Mouse (Mus musculus): ENCODE results near the gene Nr1d1. TPM values are rescaled to one million over a fixed set of nuclear protein-coding genes. Genes with fewer than 3 reads are reported as not detected.
A peak's percentile ranks its signal among the peaks of the same experiment; 100 is the strongest.

Gene Nr1d1
- total RNA-seq, 2 experiments from 2014 or later = 56.3 to 152 TPM

DNA sequence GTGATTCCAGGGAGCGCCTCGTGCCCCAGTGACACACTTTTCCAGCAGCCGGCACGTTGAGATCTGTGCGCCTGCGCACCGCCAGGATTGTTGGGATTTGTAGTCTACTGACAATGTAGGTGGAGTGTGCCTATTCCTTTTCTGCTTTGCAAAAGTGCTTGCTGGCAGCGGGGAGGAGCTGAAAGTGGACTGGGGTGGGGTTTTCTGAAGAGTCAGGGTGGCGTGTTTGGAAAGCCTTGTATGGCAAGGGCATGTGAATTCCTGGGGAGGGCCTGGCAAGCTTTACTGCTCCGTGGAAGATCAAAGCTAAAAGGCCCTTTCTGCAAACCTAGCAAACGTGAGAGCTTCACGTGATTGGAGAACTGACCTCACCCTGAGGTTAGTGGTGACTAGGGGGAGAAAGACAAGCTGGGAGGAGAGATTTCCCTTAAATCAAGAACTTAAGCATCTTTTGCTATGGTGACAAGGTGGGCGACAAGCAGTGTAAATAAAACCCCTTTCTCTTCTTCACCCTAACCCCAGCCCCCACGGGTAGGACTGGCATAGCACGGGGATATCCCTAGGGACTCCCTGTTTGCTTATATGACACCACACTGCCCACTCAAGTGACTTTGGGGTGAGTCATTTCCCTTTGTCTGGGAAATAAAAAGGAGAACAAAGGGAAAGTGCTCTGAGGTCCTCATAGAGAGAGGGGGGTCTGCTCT lies 367 bp upstream of the Nr1d1 start:
- intact Hi-C loops (cut with DNase I) = loop anchor here (1.0 kb wide), 1 partner anchor 8 kb away; no protein-coding TSS in a partner anchor
- TF ChIP-seq CTCF (IDR thresholded peaks at IDR 0.05) = no peak
- Histone ChIP-seq H3K27ac (peak overlapping the region; percentile 100), H3K4me3 (peak overlapping the region; percentile 87)
- peak; percentile 100 for DNase-seq

GRCm38 (mm10) chr11:98773635-98774295 lies 1.4 kb downstream of the Nr1d1 start:
- peak overlapping the region; percentile 87 for H3K4me3 ChIP-seq
- intact Hi-C loops (cut with DNase I) = loop anchor here (1.0 to 5.0 kb wide), 3 partner anchors 13 to 396 kb away; no protein-coding TSS in a partner anchor
- peak overlapping the region; percentile 100 for H3K27ac ChIP-seq
- peak; percentile 100 for DNase-seq
- TF ChIP-seq CTCF (IDR thresholded peaks at IDR 0.05) = peak; percentile 22; the same call in 1 of the 2 replicates

DNA sequence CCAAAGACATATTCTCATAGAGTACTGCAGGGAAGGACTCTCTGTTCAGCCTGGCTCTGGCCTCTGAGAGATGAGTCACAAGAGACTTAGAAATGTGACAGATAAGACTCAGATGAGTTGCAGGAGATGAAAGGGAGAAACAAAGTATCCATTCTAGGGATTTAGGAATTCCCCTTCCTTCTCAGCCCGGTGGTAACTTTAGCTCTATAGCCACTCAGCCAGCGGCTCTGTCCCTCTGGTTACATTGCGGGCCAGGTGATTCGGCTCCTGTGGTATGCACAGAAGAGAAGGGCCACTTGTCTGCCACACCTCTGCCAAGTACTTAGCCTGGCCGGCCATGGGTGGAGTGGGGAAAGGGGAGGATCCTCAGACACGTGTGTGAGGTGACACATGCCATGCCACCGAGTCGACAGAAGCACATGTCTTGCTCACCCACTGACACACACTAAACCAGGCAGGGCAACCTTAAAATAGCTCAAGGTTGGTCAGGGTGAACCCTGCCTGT lies 2.4 kb downstream of the Nr1d1 start:
- peak; percentile 92 for DNase-seq
- Histone ChIP-seq H3K4me3 (peak overlapping the region; percentile 87), H3K27ac (peak overlapping the region; percentile 100)
- intact Hi-C loops (cut with DNase I) = loop anchor here (1.0 to 5.0 kb wide), 3 partner anchors 14 to 395 kb away; no protein-coding TSS in a partner anchor
- no peak for TF ChIP-seq CTCF (IDR thresholded peaks at IDR 0.05)

DNA sequence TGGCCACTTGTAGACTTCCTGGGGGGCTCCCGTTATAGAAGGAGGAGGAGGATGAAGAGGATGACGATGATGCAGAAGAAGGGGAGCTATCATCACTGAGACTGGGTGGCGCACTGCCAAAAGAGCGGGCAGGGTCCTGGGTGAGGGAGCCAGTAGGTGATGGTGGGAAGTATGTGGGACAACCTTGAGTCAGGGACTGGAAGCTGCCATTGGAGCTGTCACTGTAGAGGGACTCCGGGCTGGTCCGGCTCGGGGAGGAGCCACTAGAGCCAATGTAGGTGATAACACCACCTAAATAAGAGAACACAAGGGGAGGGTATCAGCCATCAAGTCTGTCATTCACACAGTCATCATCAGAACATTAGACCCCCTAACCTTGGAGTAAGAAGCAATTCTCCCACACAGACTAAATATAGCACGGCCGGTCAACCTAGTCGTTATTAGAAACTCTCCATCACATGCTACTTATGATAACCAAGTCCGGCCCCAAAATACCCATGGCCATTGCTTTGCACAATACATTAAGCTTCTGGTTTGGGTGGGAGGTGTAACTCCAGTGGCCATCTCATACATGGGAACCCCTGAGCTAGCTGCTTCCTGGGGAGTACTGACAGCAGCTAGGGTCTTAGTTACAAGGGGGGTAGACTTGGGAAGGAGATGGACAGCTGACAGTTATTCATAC lies 3.1 kb downstream of the Nr1d1 start:
- intact Hi-C loops (cut with DNase I) = loop anchor here (2.0 to 5.0 kb wide), 2 partner anchors 15 to 395 kb away; no protein-coding TSS in a partner anchor
- H3K27ac ChIP-seq = peak overlapping the region; percentile 100
- no peak for TF ChIP-seq CTCF (IDR thresholded peaks at IDR 0.05)

DNA sequence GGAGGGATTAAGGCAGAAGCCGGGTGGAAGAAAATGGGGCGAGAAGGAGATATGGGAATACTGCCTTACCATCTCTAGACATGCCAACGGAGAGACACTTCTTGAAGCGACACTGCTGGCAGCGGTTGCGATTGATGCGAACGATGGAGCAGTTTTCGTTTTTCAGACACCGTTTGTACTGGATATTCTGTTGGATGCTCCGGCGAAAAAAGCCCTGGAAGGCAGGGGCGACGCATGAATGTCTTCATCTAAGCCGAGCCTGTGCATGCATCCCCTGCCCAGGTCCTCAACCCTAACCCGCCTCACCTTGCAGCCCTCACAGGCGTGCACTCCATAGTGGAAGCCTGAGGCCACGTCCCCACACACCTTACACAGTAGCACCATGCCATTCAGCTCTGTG lies 4.0 kb downstream of the Nr1d1 start:
- DNase-seq = peak; percentile 27
- no peak for TF ChIP-seq CTCF (IDR thresholded peaks at IDR 0.05)
- intact Hi-C loops (cut with DNase I) = loop anchor here (5.0 kb wide), 1 partner anchor 394 kb away; no protein-coding TSS in a partner anchor
- Histone ChIP-seq H3K4me3 (peak overlapping the region; percentile 87), H3K27ac (peak overlapping the region; percentile 100)

More for the DNA sequence above, 3.1 kb downstream of the Nr1d1 start:
- H3K4me3 ChIP-seq = peak overlapping the region; percentile 87
- DNase-seq = peak; percentile 65

GRCm38 (mm10) chr11:98770096-98770975 lies 4.8 kb downstream of the Nr1d1 start:
- intact Hi-C loops (cut with DNase I) = loop anchor here (5.0 kb wide), 1 partner anchor 393 kb away; no protein-coding TSS in a partner anchor
- peak overlapping the region; percentile 100 for H3K27ac ChIP-seq
- peak; percentile 64 for DNase-seq
- H3K4me3 ChIP-seq = peak overlapping the region; percentile 87
- no peak for TF ChIP-seq CTCF (IDR thresholded peaks at IDR 0.05)

- H3K4me3 ChIP-seq = peak overlapping the region; percentile 87
Measured at GRCm38 (mm10) chr11:98769007-98769954, 5.9 kb downstream of the Nr1d1 start.

DNA sequence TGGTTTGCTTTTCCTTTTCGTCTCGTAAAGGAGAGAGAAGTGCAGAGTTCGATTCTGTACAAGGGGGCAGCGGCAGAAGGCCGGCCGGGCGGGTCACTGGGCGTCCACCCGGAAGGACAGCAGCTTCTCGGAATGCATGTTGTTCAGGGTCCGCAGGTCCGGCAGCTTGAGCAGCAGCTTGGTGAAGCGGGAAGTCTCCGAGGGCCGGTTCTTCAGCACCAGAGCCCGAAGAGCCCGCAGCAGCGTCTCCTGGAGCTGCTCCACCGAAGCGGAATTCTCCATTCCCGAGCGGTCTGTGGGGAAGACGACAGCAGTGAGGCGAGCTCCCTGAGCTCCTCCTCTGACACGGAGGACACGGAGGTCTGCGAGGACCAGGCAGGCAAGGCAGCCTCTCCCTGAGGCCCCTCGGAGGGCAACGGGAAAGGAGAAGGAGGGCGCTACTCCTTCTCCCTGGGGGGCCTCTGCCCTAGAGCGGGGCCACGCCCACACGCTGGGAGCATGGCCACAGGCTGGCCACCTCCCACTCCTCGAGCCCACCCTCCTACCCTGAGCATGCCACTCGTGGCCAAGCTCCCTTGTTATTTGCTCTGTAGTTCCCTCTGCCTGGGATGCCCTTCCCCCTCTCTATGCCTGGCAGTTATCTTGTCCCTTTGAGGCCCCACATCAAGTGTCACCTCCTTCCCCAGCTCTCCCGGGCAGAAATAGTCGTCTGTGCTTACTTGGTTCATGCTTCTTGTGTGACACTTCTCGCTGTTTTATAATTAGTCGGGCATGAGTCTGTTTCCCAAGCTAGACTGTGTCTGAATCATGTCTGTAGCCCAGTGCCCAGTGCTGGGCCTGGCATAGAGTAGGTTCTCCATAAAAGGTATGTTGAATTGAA lies 6.8 kb downstream of the Nr1d1 start:
- Histone ChIP-seq H3K27ac (peak overlapping the region; percentile 100), H3K4me3 (peak overlapping the region; percentile 87)
- intact Hi-C loops (cut with DNase I) = loop anchor here (2.0 kb wide), 1 partner anchor 20 kb away; no protein-coding TSS in a partner anchor
- DNase-seq = peak; percentile 73
- no peak for TF ChIP-seq CTCF (IDR thresholded peaks at IDR 0.05)

More at GRCm38 (mm10) chr11:98769007-98769954, 5.9 kb downstream of the Nr1d1 start:
- intact Hi-C loops (cut with DNase I) = loop anchor here (2.0 kb wide), 1 partner anchor 20 kb away; no protein-coding TSS in a partner anchor
- no peak for TF ChIP-seq CTCF (IDR thresholded peaks at IDR 0.05)
- DNase-seq = peak; percentile 46
- H3K27ac ChIP-seq = peak overlapping the region; percentile 100

GRCm38 (mm10) chr11:98767713-98768112 lies 7.4 kb downstream of the Nr1d1 start:
- TF ChIP-seq CTCF (IDR thresholded peaks at IDR 0.05) = no peak
- Histone ChIP-seq H3K4me3 (peak overlapping the region; percentile 87), H3K27ac (peak overlapping the region; percentile 100)
- intact Hi-C loops (cut with DNase I) = loop anchor here (2.0 kb wide), 1 partner anchor 19 kb away; no protein-coding TSS in a partner anchor
- peak; percentile 37 for DNase-seq
